ENCODE assay signal across 1 mouse cellular context in genomic region chr16:32431926-32432325, GRCm38 (mm10).
TF ChIP-seq lines count a peak whose summit lies in the region.

No protein-coding gene starts in this region.

TF ChIP-seq in CH12.LX, 34 proteins besides CTCF, POLR2A, EP300 and RAD21:
- TF ChIP-seq NELFE (IDR thresholded peaks at IDR 0.05; ENCODE audit: low read depth, low read length): no peak
- no peak for TF ChIP-seq CHD1 (IDR thresholded peaks at IDR 0.05; ENCODE audit: low read depth, low read length)
- TF ChIP-seq SMC3 (IDR thresholded peaks at IDR 0.05; ENCODE audit: low read depth, low read length): no peak
- no peak for TF ChIP-seq MEF2A (IDR thresholded peaks at IDR 0.05; ENCODE audit: borderline replicate concordance, low read depth, low read length)
- no peak for TF ChIP-seq ZMIZ1 (IDR thresholded peaks at IDR 0.05; ENCODE audit: low read depth, low read length)
- no peak for TF ChIP-seq ETS1 (conservative IDR thresholded peaks at IDR 0.05; ENCODE audit: low read depth, low read length)
- no peak for TF ChIP-seq ZC3H11A (IDR thresholded peaks at IDR 0.05; ENCODE audit: low read depth, low read length)
- TF ChIP-seq JUND (conservative IDR thresholded peaks at IDR 0.05; ENCODE audit: low read depth, low read length): no peak
- TF ChIP-seq POLR2AphosphoS2 (IDR thresholded peaks at IDR 0.05; ENCODE audit: low read depth, low read length): no peak
- TF ChIP-seq PAX5 (IDR thresholded peaks at IDR 0.05; ENCODE audit: low read length): no peak
- no peak for TF ChIP-seq SIN3A (IDR thresholded peaks at IDR 0.05; ENCODE audit: low read length)
- no peak for TF ChIP-seq JUN (IDR thresholded peaks at IDR 0.05; ENCODE audit: insufficient read depth, low read depth, low read length)
- no peak for TF ChIP-seq GABPA (IDR thresholded peaks at IDR 0.05; ENCODE audit: insufficient replicate concordance, low read depth, low read length)
- no peak for TF ChIP-seq USF2 (conservative IDR thresholded peaks at IDR 0.05; ENCODE audit: low read depth, low read length)
- no peak for TF ChIP-seq KAT2A (IDR thresholded peaks at IDR 0.05; ENCODE audit: insufficient replicate concordance, low read length)
TF ChIP-seq in CH12.LX: peak in this region for 0.
